Mouse (Mus musculus) MEL (cell line): Measurements from ENCODE around the gene Hoxa3.

ENCODE experiments used
- CTCF ChIP-seq, 3 experiments: IDR thresholded peaks in 2 of 3; conservative IDR thresholded peaks in 1 of 3; 2 replicates each; pipeline ENCODE4 v1.5.1; 2011 to 2012; ENCODE audit warnings: low read length in 3 of 3, low read depth in 2 of 3, mild to moderate bottlenecking in 2 of 3, improper control_type of control experiment in 1 of 3, inconsistent platforms in 1 of 3, mixed read lengths in 1 of 3, moderate library complexity in 1 of 3; ENCODE audit not compliant: control insufficient read depth in 1 of 3, insufficient read depth in 1 of 3, poor library complexity in 1 of 3, severe bottlenecking in 1 of 3
- KAT2A ChIP-seq: conservative IDR thresholded peaks from 2 replicates; pipeline ENCODE4 v1.6.1; 2012; ENCODE audit warnings: low read depth, low read length, improper control_type of control experiment, inconsistent platforms
- MAX ChIP-seq: IDR thresholded peaks from 2 replicates; pipeline ENCODE4 v1.6.1; 2011; ENCODE audit warnings: low read length, improper control_type of control experiment
- POLR2AphosphoS2 ChIP-seq: IDR thresholded peaks from 2 replicates; pipeline ENCODE4 v1.6.1; 2011; ENCODE audit warnings: low read length, improper control_type of control experiment
- ZC3H11A ChIP-seq: IDR thresholded peaks from 2 replicates; pipeline ENCODE4 v1.6.1; 2012; ENCODE audit warnings: low read depth, mild to moderate bottlenecking, inconsistent platforms, low read length, improper control_type of control experiment

DNA sequence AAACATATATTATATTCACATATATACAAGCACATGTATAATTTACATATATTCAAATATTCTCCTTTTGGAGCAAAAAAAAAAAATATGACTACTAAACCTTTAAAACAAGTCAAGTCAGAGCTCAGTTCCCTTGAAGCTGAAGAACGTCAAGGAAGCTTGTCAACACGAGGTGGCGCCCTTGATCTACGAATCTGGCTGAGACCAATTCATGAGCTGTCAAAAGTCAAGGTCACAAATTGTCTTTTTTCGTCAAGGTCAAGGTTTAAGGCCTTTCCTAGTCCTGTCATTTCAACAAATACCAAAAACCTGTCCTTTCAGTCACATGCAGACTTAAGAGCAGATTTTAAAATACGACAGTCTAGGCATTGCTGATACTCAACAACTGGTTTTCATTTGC lies 43.8 kb upstream of the Hoxa3 start:
- TF ChIP-seq MAX (no peak), CTCF (IDR thresholded peaks at IDR 0.05 in 2 of 3, conservative IDR thresholded peaks at IDR 0.05 in 1 of 3; ENCODE audit: control insufficient read depth in 1 of 3, insufficient read depth in 1 of 3, low read depth in 2 of 3, low read length in 3 of 3, poor library complexity in 1 of 3, severe bottlenecking in 1 of 3) (peak; percentile 37 to 90 (median 79)), POLR2AphosphoS2 (no peak), KAT2A (no peak), ZC3H11A (peak; percentile 93)
